Mouse (Mus musculus): ENCODE measurements at regions not wholly inside any gene's neighbourhood (a gene's known extent, or its start where the extent isn't known, plus 50 kb on each side); places are given as distances from the start of the nearest gene placed in this dataset.

DNA sequence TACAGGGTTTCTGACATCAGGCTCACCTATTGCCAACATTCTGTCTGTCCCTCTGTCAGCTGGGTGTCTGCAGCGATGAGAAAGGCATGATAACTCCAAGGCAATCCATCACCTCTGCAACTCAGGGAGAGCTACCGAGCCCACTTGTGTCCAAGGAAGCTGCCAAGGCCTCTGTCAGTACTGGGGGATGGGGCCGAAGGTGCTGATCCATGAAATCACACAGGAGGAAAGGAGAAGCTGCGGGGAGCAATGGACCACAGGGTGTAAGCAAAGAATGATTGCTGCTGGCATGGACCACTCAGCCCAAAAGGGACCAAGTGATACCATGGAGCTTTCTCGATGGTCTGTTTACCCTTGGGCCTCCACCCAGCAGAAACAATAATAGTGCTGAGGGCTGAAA, 67.5 kb upstream of the Mid1ip1 start:
- in situ Hi-C loops (cut with MboI, MseI): no loop called here

DNA sequence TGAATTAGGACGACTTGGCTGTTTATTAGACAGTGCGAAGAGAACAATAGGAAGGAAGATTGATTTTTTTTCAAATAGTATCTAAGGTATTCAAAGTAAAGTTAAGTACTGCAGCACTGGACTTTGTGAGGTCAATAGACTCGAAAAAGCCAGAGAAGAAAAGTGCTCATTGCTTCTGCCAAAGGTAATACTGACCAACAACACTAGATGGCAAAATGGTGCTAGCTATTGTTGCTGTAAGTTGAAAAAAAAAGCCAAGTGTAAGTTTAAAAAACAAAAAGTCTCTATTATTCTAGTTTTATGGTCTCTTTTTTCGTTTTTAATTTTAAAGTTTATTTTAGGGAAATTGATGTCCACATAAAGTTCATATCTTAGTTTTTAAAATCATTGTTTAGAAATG, 63.9 kb upstream of the Mid1ip1 start:
- in situ Hi-C loops (cut with MboI, MseI): loop anchor here in 1 of 2 experiments (10.0 kb wide), 1 partner anchor 454 kb away; no protein-coding TSS in a partner anchor

Measured in T-helper 17 cell (primary cell).